Mouse (Mus musculus): Measurements from ENCODE around the gene Arl3. TPM values are rescaled to one million over a fixed set of nuclear protein-coding genes. Genes with fewer than 3 reads are reported as not detected.

Arl3 gene
- total RNA-seq (2022), result 100 to 1,000 TPM in 3 of 4 experiments, 10 to 100 TPM in 1; 94.2 to 133 (median 116) TPM

GRCm38 (mm10) chr19:46572951-46573937 is at the start of gene Arl3, which contains the start of gene Sfxn2:
Gene Arl3, minus strand, starts transcription at chr19:46573198.
Gene Sfxn2, plus strand, starts transcription at chr19:46573365.
- DNase-seq (ENCODE audit: low spot score in 2 of 2), result peak; percentile 79 to 94

GRCm38 (mm10) chr19:46622659-46623193 is 49.7 kb upstream of the Arl3 start:
- no peak for DNase-seq (ENCODE audit: low spot score in 2 of 2)

- no peak for DNase-seq (ENCODE audit: low spot score in 2 of 2)
These were observed 48.5 kb upstream of the Arl3 start for GRCm38 (mm10) chr19:46621236-46622183.

GRCm38 (mm10) chr19:46620016-46620808 is 47.2 kb upstream of the Arl3 start:
- DNase-seq (ENCODE audit: low spot score in 2 of 2), result peak; percentile 48 to 59

GRCm38 (mm10) chr19:46619518-46619917 is 46.5 kb upstream of the Arl3 start:
- DNase-seq (ENCODE audit: low spot score in 2 of 2), result no peak

GRCm38 (mm10) chr19:46619001-46619400 is 46.0 kb upstream of the Arl3 start:
- DNase-seq (ENCODE audit: low spot score in 2 of 2), result no peak

GRCm38 (mm10) chr19:46618322-46618721 is 45.3 kb upstream of the Arl3 start:
- no peak for DNase-seq (ENCODE audit: low spot score in 2 of 2)

- DNase-seq (ENCODE audit: low spot score in 2 of 2), result no peak
These were observed 44.4 kb upstream of the Arl3 start for GRCm38 (mm10) chr19:46617361-46617760.

- DNase-seq (ENCODE audit: low spot score in 2 of 2), result no peak
These were observed 43.4 kb upstream of the Arl3 start for GRCm38 (mm10) chr19:46616378-46616777.

- no peak for DNase-seq (ENCODE audit: low spot score in 2 of 2)
These were observed 35.2 kb upstream of the Arl3 start for GRCm38 (mm10) chr19:46608158-46608557.

- no peak for DNase-seq (ENCODE audit: low spot score in 2 of 2)
These were observed 34.4 kb upstream of the Arl3 start for GRCm38 (mm10) chr19:46607424-46607823.

GRCm38 (mm10) chr19:46606718-46607117 is 33.7 kb upstream of the Arl3 start:
- DNase-seq (ENCODE audit: low spot score in 2 of 2), result no peak

- no peak for DNase-seq (ENCODE audit: low spot score in 2 of 2)
These were observed 29.4 kb upstream of the Arl3 start for GRCm38 (mm10) chr19:46602406-46602805.

GRCm38 (mm10) chr19:46601491-46601890 is 28.5 kb upstream of the Arl3 start:
- DNase-seq (ENCODE audit: low spot score in 2 of 2), result no peak

- DNase-seq (ENCODE audit: low spot score in 2 of 2), result no peak
These were observed 27.4 kb upstream of the Arl3 start for GRCm38 (mm10) chr19:46600371-46600770.

- peak in 1 of 2 experiments; percentile 28 for DNase-seq (ENCODE audit: low spot score in 2 of 2)
These were observed 26.6 kb upstream of the Arl3 start for GRCm38 (mm10) chr19:46599375-46600256.

GRCm38 (mm10) chr19:46598720-46599252 is 25.8 kb upstream of the Arl3 start, which contains the start of gene Wbp1l:
Gene Wbp1l, plus strand, starts transcription at chr19:46599084.
- DNase-seq (ENCODE audit: low spot score in 2 of 2), result peak; percentile 88 to 99

- DNase-seq (ENCODE audit: low spot score in 2 of 2), result no peak
These were observed 25.2 kb upstream of the Arl3 start for GRCm38 (mm10) chr19:46598187-46598586.
